Mouse (Mus musculus): ENCODE measurements around the gene Ctdspl.

DNA sequence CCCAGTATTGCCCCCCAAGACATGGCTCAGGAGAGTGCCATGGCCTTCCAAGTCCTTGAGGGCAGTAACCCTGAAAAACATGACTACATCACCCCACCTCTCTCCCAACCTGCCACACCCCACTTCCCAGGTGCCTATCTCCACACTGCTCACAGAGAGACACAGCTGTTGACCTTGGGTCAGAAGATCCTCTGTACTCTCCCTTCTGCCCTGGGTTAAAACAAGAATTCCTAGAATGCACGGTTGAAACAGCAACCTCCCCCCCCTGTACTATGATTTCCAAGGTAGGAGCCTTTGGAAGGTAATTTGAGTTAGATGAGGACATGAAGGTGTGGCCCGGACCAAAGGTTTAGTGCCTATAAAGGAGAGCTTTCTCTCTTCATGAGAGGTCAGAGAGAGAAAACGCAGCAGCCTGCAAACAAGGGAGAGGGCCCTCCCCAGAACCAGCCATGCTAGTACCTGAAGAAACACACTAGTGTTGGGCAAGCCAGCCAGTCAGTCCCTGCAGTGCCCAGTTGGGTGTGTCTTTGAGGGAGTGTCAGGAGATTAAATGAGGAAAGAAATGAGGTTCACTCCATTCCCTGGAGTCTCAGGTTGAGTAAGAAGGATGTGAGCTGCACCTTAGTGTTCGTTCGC is 153.9 kb downstream of the Ctdspl start:
- TF ChIP-seq CTCF (IDR thresholded peaks at IDR 0.05; ENCODE audit: low read depth), result no peak
- no peak for TF ChIP-seq EP300 (IDR thresholded peaks at IDR 0.05; ENCODE audit: low read depth)
